Mouse (Mus musculus): ENCODE data around the gene Pms1. TPM values are rescaled to one million over a fixed set of nuclear protein-coding genes. Genes with fewer than 3 reads are reported as not detected.

Pms1 gene
- polyA plus RNA-seq, 1 experiment from 2014 or later = 15.2 TPM

DNA sequence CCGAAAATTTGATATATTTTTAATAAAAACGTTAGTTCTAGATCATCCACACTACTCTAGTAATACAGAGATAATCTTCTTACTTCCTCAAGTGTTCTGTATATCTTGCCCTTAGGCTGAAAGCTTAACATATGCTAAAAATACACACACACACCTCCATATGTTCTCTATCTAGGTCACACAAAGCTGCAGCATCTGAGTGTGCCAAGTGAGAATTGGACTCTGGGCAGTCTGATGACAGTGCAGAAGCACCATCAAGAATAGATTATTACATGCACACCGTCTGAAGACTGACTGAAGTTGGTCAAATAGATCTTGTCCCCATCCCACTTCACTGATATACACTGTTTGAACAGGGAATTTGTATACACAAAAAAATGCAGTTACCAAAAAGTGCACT is 71.2 kb downstream of the Pms1 start:
- 64% methylated on average over 3 of the region's 3 CpGs for WGBS (ENCODE audit: insufficient replicate concordance)
- H3K36me3 ChIP-seq (ENCODE audit: control insufficient read depth, insufficient read depth, low read length) = 0 out of 2 replicates have a peak, but pooled peaks cover 2% of the 10 kb centered on the region
- H3K27ac ChIP-seq (ENCODE audit: low read depth, low read length) = no peak overlapping the region
- H3K9ac ChIP-seq (ENCODE audit: low read depth, low read length) = no peak overlapping the region
- H3K4me1 ChIP-seq (ENCODE audit: control insufficient read depth, insufficient read depth, low read length) = no peaks in the 10 kb centered on the region
- no peaks in the 10 kb centered on the region for H3K27me3 ChIP-seq (ENCODE audit: control insufficient read depth, insufficient read depth, low read length)
- ATAC-seq (replicated peaks; ENCODE audit: insufficient number of reproducible peaks, low FRiP score, low TSS enrichment) = no peak
- H3K4me2 ChIP-seq = no peak overlapping the region
- no peak overlapping the region for H3K4me3 ChIP-seq (ENCODE audit: low read depth, low read length)
- H3K9me3 ChIP-seq (replicated peaks; ENCODE audit: control insufficient read depth, low read length) = no peaks in the 10 kb centered on the region

DNA sequence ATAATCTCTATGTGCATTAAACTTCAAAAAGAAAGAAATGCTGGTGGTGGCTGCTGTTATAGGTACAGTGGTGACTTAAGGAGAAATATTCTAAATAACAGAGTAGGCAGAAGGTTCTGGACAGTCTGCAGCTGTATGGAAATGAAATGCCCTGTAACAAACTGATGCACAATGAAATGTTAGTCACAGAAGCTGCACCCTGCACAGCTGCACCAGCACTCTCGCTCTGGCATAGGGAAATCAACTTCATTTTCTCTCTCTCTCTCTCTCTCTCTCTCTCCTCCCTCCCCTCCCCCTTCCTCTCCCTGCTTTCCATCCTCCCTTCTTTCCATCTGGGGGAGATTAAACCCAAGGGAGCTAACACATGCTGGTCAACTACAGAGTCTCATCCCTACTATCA is 72.0 kb downstream of the Pms1 start:
- H3K9ac ChIP-seq (ENCODE audit: low read depth, low read length) = no peak overlapping the region
- H3K27me3 ChIP-seq (ENCODE audit: control insufficient read depth, insufficient read depth, low read length) = no peaks in the 10 kb centered on the region
- no peak for ATAC-seq (replicated peaks; ENCODE audit: insufficient number of reproducible peaks, low FRiP score, low TSS enrichment)
- H3K4me2 ChIP-seq = no peak overlapping the region
- WGBS (ENCODE audit: insufficient replicate concordance) = 96% methylated on average over 1 of the region's 1 CpGs
- H3K4me3 ChIP-seq (ENCODE audit: low read depth, low read length) = no peak overlapping the region
- H3K9me3 ChIP-seq (replicated peaks; ENCODE audit: control insufficient read depth, low read length) = no peaks in the 10 kb centered on the region
- no peak overlapping the region for H3K27ac ChIP-seq (ENCODE audit: low read depth, low read length)
- no peaks in the 10 kb centered on the region for H3K4me1 ChIP-seq (ENCODE audit: control insufficient read depth, insufficient read depth, low read length)
- no peaks in the 10 kb centered on the region for H3K36me3 ChIP-seq (ENCODE audit: control insufficient read depth, insufficient read depth, low read length)

DNA sequence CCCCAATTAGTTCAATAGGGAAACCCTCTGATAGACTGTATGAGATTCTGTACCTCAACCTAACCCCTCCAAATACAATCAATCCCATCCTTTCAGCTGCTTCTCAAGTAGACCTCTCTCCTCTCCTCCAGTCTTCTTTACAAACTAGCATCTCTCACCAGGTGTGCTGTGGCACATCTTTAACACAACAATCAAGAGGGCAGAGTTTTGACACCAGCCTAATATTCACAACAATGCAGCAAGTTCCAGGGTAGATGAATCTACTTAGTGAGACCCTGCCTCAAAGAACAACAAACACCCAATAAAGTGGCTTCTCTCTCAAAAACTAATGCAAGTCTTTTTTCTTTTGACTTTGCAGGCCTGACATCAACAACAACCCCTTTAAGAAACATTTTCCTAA is 86.7 kb downstream of the Pms1 start:
- ATAC-seq (replicated peaks; ENCODE audit: insufficient number of reproducible peaks, low FRiP score, low TSS enrichment) = no peak
- Histone ChIP-seq H3K27me3 (ENCODE audit: control insufficient read depth, insufficient read depth, low read length) (no peaks in the 10 kb centered on the region), H3K4me1 (ENCODE audit: control insufficient read depth, insufficient read depth, low read length) (no peaks in the 10 kb centered on the region), H3K27ac (ENCODE audit: low read depth, low read length) (no peak overlapping the region), H3K9me3 (replicated peaks; ENCODE audit: control insufficient read depth, low read length) (no peaks in the 10 kb centered on the region), H3K36me3 (ENCODE audit: control insufficient read depth, insufficient read depth, low read length) (0 out of 2 replicates have a peak, but pooled peaks cover 2% of the 10 kb centered on the region), H3K9ac (ENCODE audit: low read depth, low read length) (no peak overlapping the region), H3K4me2 (no peak overlapping the region), H3K4me3 (ENCODE audit: low read depth, low read length) (no peak overlapping the region)

DNA sequence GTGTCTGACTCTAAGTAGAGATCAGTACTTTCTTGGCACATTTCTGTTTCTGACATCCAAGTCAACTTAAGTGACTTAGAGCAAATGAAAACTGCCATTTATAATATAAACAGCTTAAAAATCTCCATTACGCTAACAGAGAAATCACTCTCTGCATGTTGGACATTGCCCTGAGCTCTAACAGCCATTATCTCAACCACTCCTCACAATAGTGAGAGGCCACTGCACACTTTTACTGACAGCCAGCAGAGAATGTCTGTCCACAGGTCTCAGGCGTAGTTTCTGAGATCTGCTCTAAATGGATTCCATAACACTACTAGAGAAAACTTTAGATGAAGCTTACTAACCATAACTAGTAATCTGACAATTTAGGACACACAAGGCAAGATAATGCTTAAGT is 92.9 kb downstream of the Pms1 start:
- Histone ChIP-seq H3K36me3 (ENCODE audit: control insufficient read depth, insufficient read depth, low read length) (0 out of 2 replicates have a peak, but pooled peaks cover 2% of the 10 kb centered on the region), H3K27me3 (ENCODE audit: control insufficient read depth, insufficient read depth, low read length) (no peaks in the 10 kb centered on the region), H3K9me3 (replicated peaks; ENCODE audit: control insufficient read depth, low read length) (no peaks in the 10 kb centered on the region), H3K4me1 (ENCODE audit: control insufficient read depth, insufficient read depth, low read length) (no peaks in the 10 kb centered on the region; the same call in 1 of the 2 replicates), H3K27ac (ENCODE audit: low read depth, low read length) (no peak overlapping the region), H3K4me2 (no peak overlapping the region), H3K4me3 (ENCODE audit: low read depth, low read length) (no peak overlapping the region), H3K9ac (ENCODE audit: low read depth, low read length) (no peak overlapping the region)
- 51% methylated on average over 2 of the region's 2 CpGs for WGBS (ENCODE audit: insufficient replicate concordance)
- ATAC-seq (replicated peaks; ENCODE audit: insufficient number of reproducible peaks, low FRiP score, low TSS enrichment) = no peak

DNA sequence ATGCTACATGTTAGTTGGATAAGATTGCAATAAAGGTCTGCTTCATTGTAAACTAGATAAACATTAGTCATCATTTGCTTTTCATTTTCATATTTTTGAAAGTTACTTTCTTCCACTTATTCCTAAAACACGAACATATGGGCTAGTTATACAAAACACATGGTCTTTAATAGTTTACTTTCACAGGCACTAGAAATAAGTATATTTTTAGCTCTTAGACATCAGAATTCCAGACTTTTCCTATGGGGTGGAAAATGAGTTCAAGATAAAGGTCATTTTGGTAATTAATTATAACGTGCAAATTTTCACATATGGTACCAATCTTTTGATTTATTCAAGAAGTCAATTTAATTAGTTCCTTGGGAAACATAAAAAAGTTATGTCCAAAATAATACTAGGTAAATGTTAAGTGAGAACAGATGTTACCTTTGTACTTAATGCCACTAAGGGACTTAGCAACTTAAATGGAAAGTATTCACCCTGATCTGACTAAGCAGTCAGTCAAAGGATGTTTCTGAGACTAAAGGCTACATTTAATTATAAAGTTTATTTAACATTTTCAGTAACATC is 95.1 kb downstream of the Pms1 start:
- Histone ChIP-seq H3K4me1 (ENCODE audit: control insufficient read depth, insufficient read depth, low read length) (no peaks in the 10 kb centered on the region; the same call in 1 of the 2 replicates), H3K4me2 (no peak overlapping the region), H3K9me3 (replicated peaks; ENCODE audit: control insufficient read depth, low read length) (no peaks in the 10 kb centered on the region), H3K27ac (ENCODE audit: low read depth, low read length) (no peak overlapping the region), H3K4me3 (ENCODE audit: low read depth, low read length) (no peak overlapping the region), H3K36me3 (ENCODE audit: control insufficient read depth, insufficient read depth, low read length) (0 out of 2 replicates have a peak, but pooled peaks cover 2% of the 10 kb centered on the region), H3K9ac (ENCODE audit: low read depth, low read length) (no peak overlapping the region), H3K27me3 (ENCODE audit: control insufficient read depth, insufficient read depth, low read length) (no peaks in the 10 kb centered on the region)
- ATAC-seq (replicated peaks; ENCODE audit: insufficient number of reproducible peaks, low FRiP score, low TSS enrichment) = no peak
- 79% methylated on average over 2 of the region's 2 CpGs for WGBS (ENCODE audit: insufficient replicate concordance)

DNA sequence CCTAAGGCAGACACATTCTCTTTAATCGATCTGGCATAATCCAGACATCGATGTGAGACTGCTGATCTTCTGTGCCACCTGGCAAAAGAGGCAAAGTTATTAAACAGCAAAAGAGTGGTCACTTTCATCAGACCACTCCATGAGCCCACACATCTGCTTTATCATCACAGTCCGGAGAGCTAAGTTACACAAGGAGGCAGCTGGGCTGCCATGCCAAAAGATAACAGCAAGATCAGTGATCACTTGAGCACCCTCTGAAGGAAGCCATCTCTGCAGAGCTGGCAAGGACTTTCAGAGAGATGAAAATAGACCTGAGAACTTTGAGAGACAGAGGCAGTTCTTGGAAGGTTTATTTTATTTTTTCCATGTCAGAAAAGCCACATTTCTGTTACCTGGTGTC is 102.3 kb downstream of the Pms1 start:
- no peaks in the 10 kb centered on the region for H3K4me1 ChIP-seq (ENCODE audit: control insufficient read depth, insufficient read depth, low read length)
- no peaks in the 10 kb centered on the region for H3K27me3 ChIP-seq (ENCODE audit: control insufficient read depth, insufficient read depth, low read length)
- H3K9me3 ChIP-seq (replicated peaks; ENCODE audit: control insufficient read depth, low read length) = no peaks in the 10 kb centered on the region
- H3K4me3 ChIP-seq (ENCODE audit: low read depth, low read length) = no peak overlapping the region
- no peaks in the 10 kb centered on the region for H3K36me3 ChIP-seq (ENCODE audit: control insufficient read depth, insufficient read depth, low read length)
- H3K9ac ChIP-seq (ENCODE audit: low read depth, low read length) = no peak overlapping the region
- no peak overlapping the region for H3K27ac ChIP-seq (ENCODE audit: low read depth, low read length)
- H3K4me2 ChIP-seq = no peak overlapping the region
- ATAC-seq (replicated peaks; ENCODE audit: insufficient number of reproducible peaks, low FRiP score, low TSS enrichment) = no peak
- WGBS (ENCODE audit: insufficient replicate concordance) = 52% methylated on average over 3 of the region's 3 CpGs

DNA sequence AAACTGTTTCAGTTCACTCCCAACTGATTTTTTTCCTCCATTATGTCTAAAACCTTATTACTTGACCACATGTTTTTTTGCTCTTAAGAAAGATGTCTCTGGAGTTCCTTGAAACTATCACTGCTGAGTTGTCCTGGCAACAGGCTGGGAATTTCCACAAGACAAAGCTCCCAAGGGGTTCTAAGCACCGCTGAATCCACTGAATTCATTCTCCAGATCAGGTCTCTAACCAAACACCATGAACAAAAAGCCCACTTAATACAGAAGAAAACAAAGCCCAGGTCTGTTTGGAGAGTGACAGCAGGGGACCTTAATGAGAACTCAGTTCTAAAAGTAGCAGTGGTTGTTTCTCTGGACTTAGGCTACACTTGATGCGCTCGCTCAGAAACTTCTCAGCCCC is 105.6 kb downstream of the Pms1 start:
- no peak overlapping the region for H3K4me3 ChIP-seq (ENCODE audit: low read depth, low read length)
- H3K4me2 ChIP-seq = no peak overlapping the region
- H3K4me1 ChIP-seq (ENCODE audit: control insufficient read depth, insufficient read depth, low read length) = no peaks in the 10 kb centered on the region
- H3K9ac ChIP-seq (ENCODE audit: low read depth, low read length) = no peak overlapping the region
- no peak for ATAC-seq (replicated peaks; ENCODE audit: insufficient number of reproducible peaks, low FRiP score, low TSS enrichment)
- H3K36me3 ChIP-seq (ENCODE audit: control insufficient read depth, insufficient read depth, low read length) = no peaks in the 10 kb centered on the region
- no peaks in the 10 kb centered on the region for H3K27me3 ChIP-seq (ENCODE audit: control insufficient read depth, insufficient read depth, low read length)
- WGBS (ENCODE audit: insufficient replicate concordance) = 89% methylated on average over 3 of the region's 3 CpGs
- H3K9me3 ChIP-seq (replicated peaks; ENCODE audit: control insufficient read depth, low read length) = no peaks in the 10 kb centered on the region
- H3K27ac ChIP-seq (ENCODE audit: low read depth, low read length) = no peak overlapping the region

DNA sequence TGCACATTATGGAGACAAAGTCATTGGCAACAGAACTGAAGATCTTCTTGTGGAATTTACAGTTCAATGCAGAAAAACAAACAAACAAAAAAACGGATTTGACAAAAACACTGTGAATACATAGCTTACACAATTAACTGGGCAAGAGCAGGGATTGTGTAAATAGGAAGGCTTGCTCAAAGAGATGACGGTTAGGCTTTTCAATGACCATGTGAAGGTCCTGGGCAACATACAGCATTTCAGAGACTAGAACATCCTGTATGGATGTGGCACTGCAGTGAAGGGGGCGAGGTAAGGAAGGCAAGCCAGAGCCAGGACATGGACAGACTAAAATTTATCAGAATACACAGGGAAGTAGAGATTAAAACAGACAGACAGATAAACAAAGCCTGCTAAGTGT is 107.2 kb downstream of the Pms1 start:
- Histone ChIP-seq H3K9me3 (replicated peaks; ENCODE audit: control insufficient read depth, low read length) (no peaks in the 10 kb centered on the region), H3K4me2 (no peak overlapping the region), H3K27ac (ENCODE audit: low read depth, low read length) (no peak overlapping the region), H3K27me3 (ENCODE audit: control insufficient read depth, insufficient read depth, low read length) (no peaks in the 10 kb centered on the region), H3K9ac (ENCODE audit: low read depth, low read length) (no peak overlapping the region), H3K4me1 (ENCODE audit: control insufficient read depth, insufficient read depth, low read length) (no peaks in the 10 kb centered on the region), H3K36me3 (ENCODE audit: control insufficient read depth, insufficient read depth, low read length) (no peaks in the 10 kb centered on the region), H3K4me3 (ENCODE audit: low read depth, low read length) (no peak overlapping the region)
- WGBS (ENCODE audit: insufficient replicate concordance) = 68% methylated on average over 3 of the region's 3 CpGs
- ATAC-seq (replicated peaks; ENCODE audit: insufficient number of reproducible peaks, low FRiP score, low TSS enrichment) = no peak

DNA sequence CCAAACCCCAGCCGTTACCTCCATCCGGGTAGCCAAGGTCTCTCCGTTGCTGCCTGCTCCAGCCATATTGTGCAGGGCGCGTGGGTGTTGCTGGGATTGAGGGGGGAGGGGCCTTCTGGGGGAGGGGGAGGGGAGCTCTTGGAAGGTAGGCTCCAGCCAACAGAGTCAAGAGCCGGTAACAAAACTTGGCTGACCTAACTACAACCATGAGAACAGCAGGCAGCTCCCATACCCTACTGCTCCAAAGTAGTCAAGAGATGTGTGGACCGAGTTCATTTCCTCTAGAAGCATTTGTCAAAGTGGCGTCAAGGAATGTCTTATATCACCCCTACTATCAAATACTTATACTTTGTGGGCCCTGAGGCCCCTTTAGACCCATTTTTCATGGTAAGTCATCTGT is 109.3 kb downstream of the Pms1 start, which contains the start of gene 1700019A02Rik:
1700019A02Rik (minus strand) TSS at position 101 of the 400 bp plus-strand sequence.
- Histone ChIP-seq H3K9ac (ENCODE audit: low read depth, low read length) (no peak within 1 kb of the TSS), H3K9me3 (replicated peaks; ENCODE audit: control insufficient read depth, low read length) (no peaks in the 10 kb centered on the region), H3K4me1 (ENCODE audit: control insufficient read depth, insufficient read depth, low read length) (no peaks in the 10 kb centered on the region), H3K36me3 (ENCODE audit: control insufficient read depth, insufficient read depth, low read length) (no peaks in the 10 kb centered on the region), H3K4me3 (ENCODE audit: low read depth, low read length) (no peak within 1 kb of the TSS), H3K4me2 (no peak within 1 kb of the TSS), H3K27me3 (ENCODE audit: control insufficient read depth, insufficient read depth, low read length) (no peaks in the 10 kb centered on the region), H3K27ac (ENCODE audit: low read depth, low read length) (no peak within 1 kb of the TSS)
- WGBS (ENCODE audit: insufficient replicate concordance) = 91% methylated on average over 8 of the region's 8 CpGs
- no peak for ATAC-seq (replicated peaks; ENCODE audit: insufficient number of reproducible peaks, low FRiP score, low TSS enrichment)
